Mouse (Mus musculus) heart, embryonic 16.5 days (tissue): ENCODE results near the gene Bco1. TPM values are rescaled to one million over a fixed set of nuclear protein-coding genes. Genes with fewer than 3 reads are reported as not detected.

Source experiments
- ATAC-seq: fragments of 200-750 bp; cut with Nextera tagmentation; replicated peaks from 2 replicates; pipeline ENCODE4 v1.8.0; 2017; ENCODE audit warnings: moderate number of reproducible peaks; ENCODE audit not compliant: insufficient read depth, low FRiP score; ENCODE audit errors: extremely low read depth
- H3K27ac ChIP-seq: fragments of 300-500 bp; sonication (generic); 2 replicates; pipeline ENCODE4 v1.5.1; 2014; ENCODE audit warnings: mild to moderate bottlenecking, low read length, control low read depth, moderate library complexity
- H3K27me3 ChIP-seq: fragments of 300-500 bp; sonication (generic); 2 replicates; pipeline ENCODE4 v1.6.1; 2014; ENCODE audit warnings: low read length, mixed read lengths; ENCODE audit not compliant: control insufficient read depth, insufficient read depth
- H3K36me3 ChIP-seq: fragments of 300-500 bp; sonication (generic); 2 replicates; pipeline ENCODE4 v1.6.1; 2014; ENCODE audit not compliant: control insufficient read depth, insufficient read depth
- H3K4me1 ChIP-seq: fragments of 300-500 bp; sonication (generic); 2 replicates; pipeline ENCODE4 v1.6.1; 2014; ENCODE audit warnings: low read length, mixed read lengths; ENCODE audit not compliant: control insufficient read depth, insufficient read depth
- H3K4me2 ChIP-seq: fragments of 300-500 bp; sonication (generic); 2 replicates; pipeline ENCODE4 v1.6.1; 2014; ENCODE audit warnings: low read depth, mild to moderate bottlenecking, control low read depth, low read length
- H3K4me3 ChIP-seq: fragments of 300-500 bp; sonication (generic); 2 replicates; pipeline ENCODE4 v1.5.1; 2014; ENCODE audit warnings: mild to moderate bottlenecking, control low read depth, low read length
- H3K9ac ChIP-seq: fragments of 300-500 bp; sonication (generic); 2 replicates; pipeline ENCODE4 v1.6.1; 2014; ENCODE audit warnings: low read length, control low read depth
- H3K9me3 ChIP-seq: fragments of 300-500 bp; sonication (generic); replicated peaks from 2 replicates; pipeline ENCODE4 v1.6.1; 2016; ENCODE audit warnings: low read length; ENCODE audit not compliant: control insufficient read depth
- WGBS: fragments of 180-500 bp; shearing (Covaris S2); extraction: QIAGEN DNeasy Blood & Tissue Kit; methylation state at CpG from one replicate; pipeline ENCODE4 v1.1.7; 2014; 5-methylcytosine and 5-hydroxymethylcytosine counted together
- polyA plus RNA-seq: library from polyadenylated mRNA; unstranded; fragments of >200 nt; fragmentation: Nextera tagmentation; extraction: Ambion mirVana; gene quantifications from 2 replicates; pipeline ENCODE4 v1.2.1, GENCODE M21; 2015

Gene Bco1
- polyA plus RNA-seq, 1 experiment from 2014 or later, result not detected

DNA sequence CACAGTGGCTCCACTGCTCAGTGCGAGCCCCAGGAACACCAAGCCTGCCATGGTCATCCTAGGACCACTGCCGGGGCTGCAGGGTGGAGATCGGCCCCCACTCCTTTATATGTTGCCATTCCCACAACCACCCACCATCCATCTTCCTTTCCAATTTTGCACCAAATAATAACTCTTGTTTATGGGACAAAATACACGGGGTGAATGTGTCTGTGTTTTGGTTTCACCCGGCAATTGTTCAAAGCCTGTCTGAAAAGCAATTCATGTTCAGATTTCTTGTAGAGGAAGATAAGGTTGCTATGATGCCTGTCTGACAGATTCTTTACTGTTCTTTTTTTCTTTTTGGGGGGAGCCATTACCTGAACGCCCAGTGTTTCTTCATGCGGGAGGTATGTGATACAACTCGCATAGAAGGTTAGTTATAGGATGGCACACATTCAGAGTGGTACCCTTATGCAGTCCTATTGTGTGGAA is 13.2 kb upstream of the Bco1 start, which contains the start of gene Pkd1l2:
TSS of gene Pkd1l2 (minus strand) at position 51 of the 474 bp plus-strand sequence.
- no peak for ATAC-seq
- no peaks in the 10 kb centered on the region for H3K36me3 ChIP-seq
- no peak within 1 kb of the TSS for H3K4me3 ChIP-seq
- H3K27ac ChIP-seq, result no peak within 1 kb of the TSS
- 76% methylated on average over 8 of the region's 8 CpGs for WGBS
- peaks cover 16% of the 10 kb centered on the region for H3K4me1 ChIP-seq
- no peaks in the 10 kb centered on the region for H3K9me3 ChIP-seq
- H3K4me2 ChIP-seq, result no peak within 1 kb of the TSS
- H3K9ac ChIP-seq, result no peak within 1 kb of the TSS
- H3K27me3 ChIP-seq, result no peaks in the 10 kb centered on the region; the same call in 1 of the 2 replicates

DNA sequence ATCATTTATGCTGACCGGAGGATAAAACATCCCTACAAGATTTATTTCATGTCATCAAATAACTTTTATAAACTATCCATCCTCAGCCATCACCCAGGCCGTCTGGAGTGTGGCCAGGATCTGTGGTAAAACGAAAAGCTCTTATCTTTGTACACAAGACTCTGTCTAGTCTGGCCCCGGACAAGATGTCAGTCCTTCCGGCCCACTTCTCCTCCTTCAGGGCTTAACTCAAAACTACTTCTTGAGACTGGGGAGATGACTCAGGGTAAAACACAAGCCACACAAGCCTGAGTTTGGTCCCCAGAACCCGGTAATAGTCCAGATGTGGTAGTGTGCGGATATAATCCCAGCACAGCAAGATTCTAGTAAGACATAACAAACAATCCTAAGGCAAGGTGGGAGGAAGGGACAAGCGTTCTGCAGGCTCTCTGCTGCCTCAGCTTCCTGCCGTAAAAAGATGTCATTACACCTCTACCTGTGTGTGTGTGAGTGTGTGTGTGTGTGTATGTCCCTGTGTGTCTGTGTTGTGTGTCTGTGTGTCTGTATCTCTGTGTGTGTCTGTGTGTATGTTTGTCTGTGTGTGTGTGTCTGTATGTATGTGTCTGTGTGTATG is 12.6 kb upstream of the Bco1 start:
- Histone ChIP-seq H3K4me2 (no peak overlapping the region), H3K36me3 (no peaks in the 10 kb centered on the region), H3K9me3 (no peaks in the 10 kb centered on the region), H3K4me3 (no peak overlapping the region), H3K9ac (no peak overlapping the region), H3K27me3 (no peaks in the 10 kb centered on the region; the same call in 1 of the 2 replicates), H3K27ac (no peak overlapping the region), H3K4me1 (peaks cover 16% of the 10 kb centered on the region)
- 35% methylated on average over 9 of the region's 9 CpGs for WGBS
- ATAC-seq, result no peak

DNA sequence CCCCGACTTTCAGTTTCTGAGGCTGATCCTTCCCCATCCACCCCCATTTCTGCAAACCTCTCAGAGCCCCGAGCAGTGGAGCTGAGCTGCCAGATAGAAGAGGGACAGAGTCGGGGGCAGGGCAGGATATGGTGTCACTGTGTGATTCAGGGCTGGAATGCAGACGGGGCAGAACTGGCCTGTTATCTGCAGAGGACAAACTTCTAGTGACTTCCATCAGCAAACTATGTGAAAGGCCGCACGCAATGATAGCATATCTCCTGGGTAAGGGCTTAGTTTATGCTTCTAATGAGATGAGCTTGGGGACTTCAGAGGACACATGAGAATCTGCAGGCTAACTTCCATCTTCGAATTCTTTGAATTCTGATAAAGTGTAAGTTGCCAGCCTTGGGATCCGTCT is 10.1 kb upstream of the Bco1 start:
- Histone ChIP-seq H3K4me3 (no peak overlapping the region), H3K9me3 (no peaks in the 10 kb centered on the region), H3K9ac (0 out of 2 replicates have a peak overlapping the region, but pooled peaks have one; percentile 26), H3K4me1 (peaks cover 16% of the 10 kb centered on the region), H3K36me3 (no peaks in the 10 kb centered on the region), H3K27ac (peak overlapping the region; percentile 21), H3K27me3 (no peaks in the 10 kb centered on the region; the same call in 1 of the 2 replicates), H3K4me2 (peak overlapping the region; percentile 0)
- WGBS, result 13% methylated on average over 8 of the region's 8 CpGs
- ATAC-seq, result peak; percentile 84

DNA sequence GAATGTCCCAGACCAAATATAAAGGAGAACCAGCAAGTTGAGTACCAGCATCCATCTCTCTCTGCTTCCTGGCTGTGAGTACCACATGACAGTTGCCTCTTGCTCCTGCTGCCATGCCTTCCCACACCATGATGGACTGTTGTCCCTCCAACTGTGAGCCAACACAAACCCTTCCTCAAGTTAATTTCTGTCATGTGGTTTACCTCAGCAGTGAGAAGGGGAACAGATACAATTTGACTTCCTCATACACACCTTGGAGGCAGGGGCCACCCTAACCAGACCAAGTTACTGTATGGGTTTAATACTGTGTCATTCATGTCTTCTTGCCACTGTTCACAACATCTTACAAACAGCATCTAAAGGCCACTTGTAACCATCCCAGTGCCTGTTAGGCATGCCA is 8.6 kb upstream of the Bco1 start:
- H3K4me2 ChIP-seq, result no peak overlapping the region
- no peak for ATAC-seq
- no peaks in the 10 kb centered on the region for H3K9me3 ChIP-seq
- no peak overlapping the region for H3K27ac ChIP-seq
- no peak overlapping the region for H3K4me3 ChIP-seq
- no peaks in the 10 kb centered on the region for H3K27me3 ChIP-seq
- peaks cover 16% of the 10 kb centered on the region for H3K4me1 ChIP-seq
- H3K9ac ChIP-seq, result no peak overlapping the region
- no peaks in the 10 kb centered on the region for H3K36me3 ChIP-seq

DNA sequence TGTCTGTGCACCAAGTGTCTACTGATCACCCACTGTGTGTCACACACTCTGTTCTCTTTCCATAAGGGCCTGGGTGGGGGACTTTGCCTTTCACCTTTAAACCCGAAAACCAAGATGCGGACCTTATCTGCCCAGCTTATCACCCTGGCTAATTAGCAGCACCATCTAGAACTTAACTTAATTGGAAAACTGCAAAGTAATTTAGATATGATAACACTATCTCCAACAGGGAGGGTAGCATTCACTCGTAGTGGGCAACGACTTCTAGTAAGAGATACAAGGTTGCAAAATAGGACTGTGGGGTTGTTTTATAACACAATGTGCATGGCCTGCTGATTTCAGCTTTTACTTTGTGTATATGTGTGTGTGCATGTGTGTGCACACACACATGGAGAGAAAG is 5.9 kb upstream of the Bco1 start:
- no peak overlapping the region for H3K4me3 ChIP-seq
- ATAC-seq, result no peak
- WGBS, result 60% methylated on average over 4 of the region's 4 CpGs
- H3K9me3 ChIP-seq, result no peaks in the 10 kb centered on the region
- no peak overlapping the region for H3K4me2 ChIP-seq
- no peak overlapping the region for H3K9ac ChIP-seq
- no peaks in the 10 kb centered on the region for H3K36me3 ChIP-seq
- H3K27me3 ChIP-seq, result no peaks in the 10 kb centered on the region
- peaks cover 12% of the 10 kb centered on the region for H3K4me1 ChIP-seq
- no peak overlapping the region for H3K27ac ChIP-seq

DNA sequence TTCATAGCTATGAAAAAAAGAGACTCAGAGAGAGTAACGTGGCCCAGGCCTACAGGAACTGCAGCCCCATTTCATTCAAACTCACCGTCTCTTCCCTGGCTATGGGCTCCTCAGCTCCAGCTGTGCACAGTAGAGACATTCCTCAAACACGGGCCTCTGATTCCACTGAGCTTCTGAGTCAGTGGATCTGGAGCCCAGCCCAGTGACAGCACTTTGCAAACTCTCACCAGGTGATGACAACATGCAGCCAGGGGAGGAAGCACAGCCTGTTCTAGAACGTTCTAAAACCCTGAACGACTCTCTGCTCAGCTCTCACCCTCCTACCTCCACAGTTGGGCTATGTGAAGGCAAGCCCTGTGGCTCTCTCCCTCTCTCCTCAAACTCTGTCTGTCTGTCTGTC is 1.6 kb upstream of the Bco1 start:
- no peak overlapping the region for H3K4me2 ChIP-seq
- 31% methylated on average over 5 of the region's 5 CpGs for WGBS
- no peaks in the 10 kb centered on the region; the same call in 1 of the 2 replicates for H3K9me3 ChIP-seq
- no peaks in the 10 kb centered on the region; the same call in 1 of the 2 replicates for H3K4me1 ChIP-seq
- no peak overlapping the region for H3K9ac ChIP-seq
- no peak overlapping the region for H3K4me3 ChIP-seq
- no peaks in the 10 kb centered on the region for H3K27me3 ChIP-seq
- peak; percentile 67; the same call in 1 of the 2 replicates for ATAC-seq
- no peaks in the 10 kb centered on the region for H3K36me3 ChIP-seq
- no peak overlapping the region for H3K27ac ChIP-seq

DNA sequence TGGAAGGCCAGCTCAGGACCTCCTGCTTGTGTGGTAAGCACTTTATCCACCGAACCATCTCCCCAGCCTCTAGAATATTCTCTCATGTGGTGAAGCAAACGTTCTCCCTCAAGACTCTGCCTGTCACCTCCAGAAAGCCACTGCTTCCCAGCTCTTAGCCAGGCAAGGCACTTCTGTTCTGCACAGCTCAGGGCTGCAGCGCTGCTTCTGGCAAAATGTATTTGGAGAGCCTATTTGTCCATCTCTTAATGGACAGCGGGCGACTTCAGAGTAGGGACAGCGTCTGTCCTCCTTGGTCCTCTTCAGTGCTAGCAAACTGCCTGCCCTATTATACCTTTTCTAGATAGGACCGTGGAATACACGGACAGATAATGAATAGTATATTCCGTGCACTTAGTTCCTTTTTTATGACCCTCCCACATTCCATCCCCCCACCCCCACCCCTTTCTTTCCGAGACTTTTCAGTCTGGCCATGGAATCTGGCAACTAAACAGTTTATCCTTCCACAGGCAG is 1.5 kb downstream of the Bco1 start:
- Histone ChIP-seq H3K4me2 (no peak overlapping the region), H3K27ac (no peak overlapping the region)
- WGBS, result 65% methylated on average over 10 of the region's 10 CpGs

DNA sequence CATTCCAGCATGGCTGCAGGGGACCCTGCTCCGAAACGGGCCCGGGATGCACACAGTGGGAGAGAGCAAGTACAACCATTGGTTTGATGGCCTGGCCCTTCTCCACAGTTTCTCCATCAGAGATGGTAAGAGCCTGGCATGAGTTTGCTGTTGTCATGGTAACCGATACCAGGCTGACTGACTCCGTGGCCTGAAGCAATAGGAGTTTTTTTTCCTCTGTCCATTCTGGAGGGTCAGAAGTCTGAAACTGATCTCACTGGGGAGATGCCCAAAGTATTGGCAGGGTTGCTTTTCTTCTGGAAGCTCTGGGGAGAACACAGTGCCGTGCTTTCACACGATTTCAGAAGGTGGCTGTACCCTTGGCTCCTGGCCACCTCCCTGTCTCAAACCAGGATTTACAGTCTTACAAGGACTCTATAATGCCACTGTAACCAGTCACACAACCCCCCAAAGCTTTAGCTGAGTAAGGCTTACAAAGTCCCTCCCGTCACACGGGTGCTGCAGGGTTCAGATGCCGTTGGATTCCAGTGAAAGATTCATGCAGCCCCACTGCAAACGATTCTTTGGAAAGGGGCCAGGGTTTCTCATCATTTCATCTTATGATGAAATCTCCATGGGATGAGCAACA is 2.0 kb downstream of the Bco1 start:
- Histone ChIP-seq H3K27me3 (no peaks in the 10 kb centered on the region), H3K36me3 (no peaks in the 10 kb centered on the region), H3K27ac (no peak overlapping the region), H3K4me3 (no peak overlapping the region), H3K9me3 (peaks cover 10% of the 10 kb centered on the region), H3K9ac (no peak overlapping the region), H3K4me1 (no peaks in the 10 kb centered on the region; the same call in 1 of the 2 replicates), H3K4me2 (no peak overlapping the region)
- ATAC-seq, result no peak
- 55% methylated on average over 11 of the region's 11 CpGs for WGBS

More for the DNA sequence above, 1.5 kb downstream of the Bco1 start:
- H3K4me3 ChIP-seq, result no peak overlapping the region
- no peaks in the 10 kb centered on the region; the same call in 1 of the 2 replicates for H3K4me1 ChIP-seq
- H3K36me3 ChIP-seq, result no peaks in the 10 kb centered on the region
- no peak for ATAC-seq
- H3K9me3 ChIP-seq, result peaks cover 10% of the 10 kb centered on the region
- H3K27me3 ChIP-seq, result no peaks in the 10 kb centered on the region
- no peak overlapping the region for H3K9ac ChIP-seq

DNA sequence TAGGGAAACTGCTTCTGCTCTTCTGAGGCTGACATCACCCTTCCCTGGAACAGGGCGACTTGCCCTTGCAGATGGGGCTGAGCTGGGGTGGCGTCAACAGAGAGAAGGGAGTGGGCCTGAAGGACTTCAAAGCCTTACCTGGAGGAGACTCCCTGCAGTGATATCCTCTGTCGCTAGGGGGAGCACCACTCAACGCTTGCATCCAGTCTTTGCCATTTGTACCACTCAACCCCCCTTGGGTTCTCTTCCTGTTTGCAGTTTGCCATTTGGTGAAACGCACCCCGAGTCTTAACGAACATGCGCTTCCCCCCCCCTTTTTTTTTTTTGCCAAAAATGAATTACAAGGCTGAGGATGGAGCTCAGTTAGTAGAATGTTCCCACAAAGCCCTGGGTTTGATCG is 11.9 kb downstream of the Bco1 start:
- Histone ChIP-seq H3K4me3 (no peak overlapping the region), H3K4me1 (no peaks in the 10 kb centered on the region), H3K9ac (no peak overlapping the region), H3K4me2 (no peak overlapping the region), H3K27me3 (no peaks in the 10 kb centered on the region), H3K36me3 (no peaks in the 10 kb centered on the region), H3K27ac (no peak overlapping the region), H3K9me3 (peaks cover 6% of the 10 kb centered on the region)
- 15% methylated on average over 9 of the region's 9 CpGs for WGBS
- 0 out of 2 replicates have a peak, but pooled peaks have one; percentile 37 for ATAC-seq
